Mouse (Mus musculus) 3T3-L1 (cell line): ENCODE measurements around the gene Sec16a.
"Not testable (repeated sequence)": the region's sequence is repeated elsewhere in the genome, so short reads cannot be mapped to it uniquely, and the experiment has no call there.

Source experiments
- DNase-seq: peaks from one replicate; pipeline ENCODE4 v3.0.0-alpha.2; 2015; ENCODE audit warnings: low read depth, low spot score

Gene Sec16a

DNA sequence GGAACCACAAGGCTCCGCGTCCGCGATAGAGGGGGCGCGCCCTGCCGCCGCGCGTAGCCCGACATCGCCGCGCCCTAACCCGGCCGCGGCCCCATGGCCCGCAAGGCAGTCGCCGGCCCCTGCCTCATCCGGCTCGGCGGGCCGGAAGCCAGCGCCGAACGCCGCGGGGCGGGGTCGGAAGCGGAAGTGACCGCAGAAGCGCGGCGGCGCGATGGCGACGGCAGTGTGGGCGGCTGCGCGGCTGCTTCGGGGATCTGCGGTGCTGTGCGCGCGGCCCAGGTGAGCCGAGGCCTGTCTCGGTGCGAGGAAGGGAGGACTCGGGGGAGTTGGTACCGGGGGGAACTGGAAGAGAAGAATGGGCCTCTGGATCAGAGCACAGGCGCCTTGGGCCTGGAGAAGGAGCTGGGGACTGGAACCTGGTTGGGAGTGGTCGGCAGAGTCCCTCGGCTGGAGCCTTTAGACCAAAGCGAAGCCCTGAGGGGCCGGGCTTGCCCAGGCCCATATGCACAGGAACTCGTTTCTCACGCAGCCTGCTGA is 55.8 kb downstream of the Sec16a start, which contains the start of the genes Entr1 and Pmpca:
Entr1 (minus strand) TSS at position 163 of the 537 bp plus-strand sequence.
Pmpca (plus strand) TSS at position 186 of the 537 bp plus-strand sequence.
- peak; percentile 68 for DNase-seq

DNA sequence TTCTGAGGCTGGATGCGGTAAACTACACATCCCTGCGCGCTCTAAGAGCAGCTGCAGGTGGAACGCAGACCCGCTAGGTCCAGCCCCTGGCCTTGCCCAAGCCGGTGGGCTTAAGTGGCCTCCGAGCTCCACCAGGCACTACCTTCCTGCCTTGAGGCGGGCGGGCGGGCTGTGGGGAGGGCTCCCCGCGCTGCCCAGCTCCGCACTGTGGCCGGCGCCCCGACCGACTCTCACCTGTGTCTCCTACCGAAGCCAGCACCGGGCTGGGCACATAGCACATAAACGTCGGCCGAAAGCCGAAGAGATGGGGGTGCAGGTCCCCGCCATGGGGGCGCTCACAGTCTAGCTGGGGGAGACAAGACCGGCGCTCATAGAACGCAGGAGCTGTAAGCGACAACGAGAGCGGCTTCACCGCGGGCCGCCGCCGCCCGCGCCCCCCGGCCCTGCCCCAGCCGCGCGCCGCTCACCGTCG is 56.3 kb downstream of the Sec16a start:
- no peak for DNase-seq

DNA sequence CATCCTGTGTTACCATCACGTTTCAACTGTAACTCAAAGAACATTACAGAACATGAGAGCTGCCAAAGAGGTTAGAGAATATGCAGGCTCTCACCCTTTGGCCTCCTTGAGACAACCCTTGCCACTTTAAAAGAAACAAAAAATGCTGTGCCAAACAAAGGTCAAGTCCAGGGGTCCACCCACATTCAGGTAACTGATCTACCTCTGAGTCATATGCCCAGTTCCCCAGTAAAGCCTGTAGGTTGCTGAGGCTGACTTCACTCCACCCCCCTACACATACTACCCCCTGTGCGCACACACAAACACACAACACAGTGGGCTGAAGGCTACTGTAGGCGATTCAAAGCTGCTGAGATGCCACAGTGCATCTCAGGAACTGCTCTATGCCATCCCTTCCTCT is 57.3 kb downstream of the Sec16a start:
- no peak for DNase-seq

DNA sequence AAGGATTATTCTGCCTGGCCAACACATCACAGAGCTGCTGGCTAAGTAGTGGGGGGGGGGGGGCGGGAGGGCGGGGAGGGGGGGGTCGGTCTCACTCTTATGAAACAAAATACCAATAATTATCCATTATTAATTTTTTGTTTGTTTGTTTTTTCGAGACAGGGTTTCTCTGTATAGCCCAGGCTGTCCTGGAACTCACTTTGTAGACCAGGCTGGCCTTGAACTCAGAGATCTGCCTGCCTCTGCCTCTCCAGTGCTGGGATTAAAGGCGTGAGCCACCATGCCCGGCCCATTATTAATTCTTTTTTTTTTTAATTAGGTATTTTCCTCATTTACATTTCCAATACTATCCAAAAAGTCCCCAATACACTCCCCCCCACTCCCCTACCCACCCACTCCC is 64.1 kb downstream of the Sec16a start:
- DNase-seq, result not testable (repeated sequence)

DNA sequence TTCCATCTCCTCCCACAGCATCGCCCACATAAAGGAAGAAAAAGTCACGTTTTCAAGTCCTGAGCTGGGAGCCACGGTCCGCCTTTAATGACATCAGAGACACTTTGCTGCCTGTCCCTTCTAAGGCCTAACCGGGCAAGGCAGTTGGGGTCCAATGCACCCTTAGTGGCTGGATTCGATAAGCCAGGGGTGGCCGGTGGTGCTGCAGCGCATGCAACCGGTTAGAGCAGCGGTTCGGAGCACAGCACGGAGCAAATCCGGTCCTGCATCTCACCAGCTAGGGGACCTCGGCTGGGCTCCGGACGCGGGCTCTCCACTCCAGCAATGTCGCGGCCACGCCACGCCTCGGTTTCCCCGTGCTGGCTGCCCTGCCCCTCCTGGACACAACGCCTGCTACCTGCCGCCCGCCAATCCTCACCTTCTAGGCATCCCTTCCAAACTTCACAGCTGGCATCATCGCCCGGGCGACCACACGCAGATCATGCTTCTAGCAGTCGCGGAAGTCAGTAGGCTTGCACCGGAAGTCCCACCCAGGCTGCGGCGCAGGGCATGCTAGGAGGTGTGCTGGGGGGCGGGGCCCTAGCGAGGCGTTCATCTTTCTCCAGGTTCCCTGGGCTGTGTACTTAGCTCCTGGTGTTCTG is 64.8 kb downstream of the Sec16a start, which contains the start of gene Snapc4:
Snapc4 (minus strand) TSS at position 523 of the 641 bp plus-strand sequence.
- peak; percentile 88 for DNase-seq

DNA sequence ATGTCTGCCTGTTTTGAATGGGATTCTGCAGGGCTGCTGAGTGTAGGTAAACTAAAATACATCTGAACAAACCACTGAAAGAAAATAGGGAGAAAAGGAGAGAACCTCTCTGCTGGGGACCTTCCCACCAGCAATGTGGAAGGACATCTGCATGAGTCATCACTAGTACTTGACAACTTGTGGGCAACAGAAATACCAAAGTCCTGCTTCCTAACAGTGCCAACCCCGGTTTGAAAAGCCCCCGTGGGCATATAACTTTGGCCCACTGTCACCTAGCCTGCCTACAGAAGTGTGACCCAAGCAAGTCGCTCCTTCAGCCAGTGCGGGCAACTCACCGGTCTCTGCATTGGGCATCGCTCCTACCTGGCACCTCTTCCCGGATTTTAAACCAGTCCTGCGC is 72.6 kb downstream of the Sec16a start:
- DNase-seq, result peak; percentile 75

DNA sequence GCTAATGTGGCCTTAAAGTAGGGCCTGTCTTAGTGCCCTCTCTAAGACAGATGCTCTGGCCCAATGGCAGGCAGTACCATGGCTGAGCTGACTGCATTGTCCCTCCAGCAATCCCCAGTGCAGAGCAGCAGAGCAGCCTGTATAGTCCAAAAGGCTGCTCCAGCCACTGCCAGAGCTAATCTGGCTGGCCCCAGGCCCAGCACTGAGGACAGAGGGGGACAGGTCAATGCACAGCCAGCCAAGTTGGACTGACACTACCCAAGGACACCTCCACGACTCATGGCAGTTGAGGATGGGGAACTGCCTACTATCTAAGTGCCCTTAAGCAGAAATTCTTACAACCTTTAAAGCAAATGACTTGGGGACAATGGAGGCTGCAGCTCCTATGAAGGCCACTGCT is 76.4 kb downstream of the Sec16a start:
- no peak for DNase-seq

DNA sequence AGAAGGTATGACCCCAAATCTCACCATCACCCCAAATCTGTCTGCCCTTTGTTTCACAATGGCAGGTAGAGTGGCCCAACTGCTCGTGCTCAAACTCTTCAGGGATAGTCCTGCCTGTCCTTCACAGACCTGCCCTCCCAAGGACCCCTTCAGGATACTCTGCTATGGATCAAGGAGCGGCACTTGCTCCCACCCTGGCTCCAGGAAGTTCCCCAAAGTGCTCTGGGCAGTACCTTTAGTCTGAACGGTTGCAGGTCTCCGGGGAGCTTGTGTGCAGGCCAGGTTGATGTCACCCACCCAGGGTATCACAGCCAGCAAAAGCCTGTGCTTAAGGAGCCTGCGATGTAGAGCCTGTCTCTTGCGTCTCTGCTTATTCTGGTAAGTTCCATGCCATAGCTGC is 77.1 kb downstream of the Sec16a start:
- no peak for DNase-seq

DNA sequence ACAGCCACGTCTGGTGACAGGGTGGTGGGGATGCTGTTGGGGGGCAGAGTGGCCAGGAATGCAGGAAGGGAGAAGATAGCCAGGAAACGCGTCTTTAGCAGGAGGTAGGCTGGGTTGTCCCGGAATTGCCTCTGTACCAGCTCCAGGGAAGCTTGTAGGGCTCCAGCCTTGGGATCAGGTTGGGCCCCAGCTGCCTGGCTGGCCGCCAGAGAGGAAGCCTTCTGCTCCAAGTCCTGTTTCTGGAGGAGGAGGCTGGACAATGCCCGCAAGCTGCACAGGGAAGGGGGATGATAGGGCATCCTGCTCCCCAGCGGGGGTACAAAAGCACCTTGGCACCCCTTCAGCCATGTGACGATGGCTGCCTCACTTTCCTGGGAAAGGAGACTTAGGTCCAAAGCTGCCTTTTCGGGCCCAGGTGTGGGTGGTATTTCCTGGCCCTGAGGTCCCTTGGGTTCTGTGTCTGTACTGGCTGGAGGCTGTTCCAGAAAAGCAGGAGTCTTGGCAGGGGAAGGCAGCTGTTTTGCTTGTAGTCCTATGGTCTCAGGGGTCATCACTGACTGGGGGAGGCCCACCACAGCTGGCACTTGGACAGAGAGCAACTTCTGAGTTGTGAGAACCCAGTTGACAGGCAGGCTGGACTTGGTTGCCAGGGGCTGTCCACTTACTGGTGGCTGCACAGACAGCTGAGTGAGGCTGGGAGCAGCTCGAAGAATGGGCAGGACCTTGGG is 80.1 kb downstream of the Sec16a start:
- peak; percentile 63 for DNase-seq

DNA sequence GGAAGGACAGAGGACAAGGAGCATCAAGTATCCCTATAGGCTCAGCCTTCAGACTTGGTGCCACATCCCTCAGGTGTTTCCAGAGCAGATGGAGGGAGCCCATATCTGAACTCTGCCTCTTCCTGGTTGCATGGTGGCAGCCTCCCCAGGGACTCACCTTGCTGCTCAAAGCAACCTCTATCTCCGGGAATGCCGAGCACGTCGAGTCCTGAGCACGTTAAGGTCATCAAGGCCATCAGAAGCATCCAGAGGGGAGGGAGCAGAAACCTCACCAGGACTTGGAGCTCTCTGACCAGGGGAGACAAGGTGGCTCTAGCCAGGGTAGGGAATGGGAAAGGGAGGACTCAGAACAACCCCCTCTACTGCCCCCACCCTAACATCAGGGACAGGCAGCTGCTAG is 81.5 kb downstream of the Sec16a start:
- no peak for DNase-seq

DNA sequence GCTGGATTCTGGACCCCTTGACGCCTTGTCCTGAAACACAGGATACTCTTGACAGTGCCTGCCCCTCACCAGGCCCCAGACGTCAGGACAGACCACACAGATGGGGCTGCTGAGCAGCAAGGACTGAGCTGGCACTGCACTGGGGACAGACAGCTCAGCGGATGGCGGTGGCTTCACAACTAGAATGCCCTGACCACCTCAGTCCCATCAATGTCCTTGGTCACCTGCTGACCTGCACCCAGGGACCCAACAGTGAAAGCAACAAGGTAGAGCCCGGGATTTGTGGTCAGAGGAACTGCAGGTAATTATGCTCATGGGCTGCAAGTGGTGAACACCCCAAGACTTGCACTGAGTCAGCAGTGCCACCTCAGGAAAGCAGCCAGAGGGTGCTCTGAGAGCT is 82.0 kb downstream of the Sec16a start:
- DNase-seq, result no peak

DNA sequence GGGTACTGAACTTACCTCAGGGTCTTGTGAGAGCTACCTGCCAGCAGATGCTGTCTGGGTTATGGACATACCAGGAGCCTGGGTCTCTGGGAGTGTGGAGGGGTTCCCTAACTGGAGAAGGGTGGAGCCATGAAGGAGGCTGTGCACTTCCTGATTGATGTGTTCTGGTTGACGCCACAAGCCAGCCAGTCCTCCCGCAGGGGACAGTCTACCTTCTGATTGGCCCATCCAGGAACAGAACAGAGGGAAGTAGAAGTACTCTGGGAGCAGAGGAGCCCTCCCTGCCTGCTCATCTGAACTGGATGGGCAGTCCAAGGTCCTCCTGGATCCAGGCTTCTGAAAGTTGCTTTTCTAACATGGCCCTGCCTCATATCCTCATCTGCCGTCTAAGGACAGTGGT is 84.2 kb downstream of the Sec16a start, which contains the start of gene Card9:
Card9 (minus strand) TSS at position 147 of the 400 bp plus-strand sequence.
- no peak for DNase-seq

DNA sequence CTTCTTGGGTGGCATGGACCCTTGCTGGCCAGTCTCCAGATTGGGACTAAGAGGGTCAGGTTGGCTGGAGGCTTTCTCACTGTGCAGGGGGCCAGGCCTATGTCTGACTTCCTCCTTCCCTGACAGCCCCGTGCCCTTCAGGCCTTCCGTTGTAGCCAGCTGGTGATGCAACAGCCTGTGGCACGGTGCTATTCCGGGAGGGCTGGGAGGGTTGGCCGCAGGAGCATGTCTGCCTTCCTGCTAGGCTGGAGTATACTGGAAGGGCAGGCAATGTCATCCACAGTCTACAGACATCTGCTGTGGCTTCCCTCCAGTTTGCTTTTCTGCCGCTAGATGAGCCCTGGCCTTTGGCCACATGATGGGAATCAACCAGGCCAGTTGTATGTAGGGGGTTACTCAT is 85.0 kb downstream of the Sec16a start:
- no peak for DNase-seq
